Mouse (Mus musculus) CD4-positive, CD25-positive, alpha-beta regulatory T cell, adult 9 weeks (primary cell): ENCODE measurements around the gene Arl5a. TPM values are rescaled to one million over a fixed set of nuclear protein-coding genes. Genes with fewer than 3 reads are reported as not detected.

Source experiments
- polyA plus RNA-seq: library from polyadenylated mRNA; unstranded; fragments of 100-300 nt; shearing (Covaris generic); gene quantifications from one replicate; pipeline ENCODE4 v1.2.1, GENCODE M21; 2017

Arl5a gene
- polyA plus RNA-seq = 7.1 TPM

GRCm38 (mm10) chr2:52424747-52425522 lies at the start of gene Arl5a:
Arl5a (minus strand) TSS chr2:52424901.

DNA sequence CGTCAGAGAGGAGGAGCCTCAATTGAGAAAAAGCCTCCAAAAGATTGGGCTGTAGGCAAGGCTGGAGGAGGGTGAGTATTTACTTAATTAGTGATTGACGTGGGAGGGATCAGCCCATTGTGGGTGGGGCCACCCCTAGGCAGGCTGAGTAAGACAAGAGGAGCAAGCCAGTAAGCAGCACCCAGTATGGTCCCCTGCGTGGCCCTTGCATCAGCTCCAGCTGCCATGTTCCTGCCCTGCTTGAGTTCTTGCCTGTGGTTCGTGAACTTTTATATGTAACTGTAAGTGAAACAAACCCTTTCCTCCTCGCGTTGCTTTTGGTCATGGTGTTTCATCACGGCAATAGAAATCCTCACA lies 46.3 kb downstream of the Arl5a start, which contains the start of gene Neb:
Gene Neb, minus strand, starts transcription at position 27 of the 357 bp plus-strand sequence.

Other genes with a start within 250 kb of the Arl5a start
- 17.7 TPM for gene Neb, start 46.4 kb downstream of the Arl5a start, polyA plus RNA-seq